Mouse (Mus musculus): Measurements from ENCODE around the gene Wfikkn2. TPM values are rescaled to one million over a fixed set of nuclear protein-coding genes. Genes with fewer than 3 reads are reported as not detected.

Wfikkn2 gene
- total RNA-seq, 1 experiment = 0.31 TPM

DNA sequence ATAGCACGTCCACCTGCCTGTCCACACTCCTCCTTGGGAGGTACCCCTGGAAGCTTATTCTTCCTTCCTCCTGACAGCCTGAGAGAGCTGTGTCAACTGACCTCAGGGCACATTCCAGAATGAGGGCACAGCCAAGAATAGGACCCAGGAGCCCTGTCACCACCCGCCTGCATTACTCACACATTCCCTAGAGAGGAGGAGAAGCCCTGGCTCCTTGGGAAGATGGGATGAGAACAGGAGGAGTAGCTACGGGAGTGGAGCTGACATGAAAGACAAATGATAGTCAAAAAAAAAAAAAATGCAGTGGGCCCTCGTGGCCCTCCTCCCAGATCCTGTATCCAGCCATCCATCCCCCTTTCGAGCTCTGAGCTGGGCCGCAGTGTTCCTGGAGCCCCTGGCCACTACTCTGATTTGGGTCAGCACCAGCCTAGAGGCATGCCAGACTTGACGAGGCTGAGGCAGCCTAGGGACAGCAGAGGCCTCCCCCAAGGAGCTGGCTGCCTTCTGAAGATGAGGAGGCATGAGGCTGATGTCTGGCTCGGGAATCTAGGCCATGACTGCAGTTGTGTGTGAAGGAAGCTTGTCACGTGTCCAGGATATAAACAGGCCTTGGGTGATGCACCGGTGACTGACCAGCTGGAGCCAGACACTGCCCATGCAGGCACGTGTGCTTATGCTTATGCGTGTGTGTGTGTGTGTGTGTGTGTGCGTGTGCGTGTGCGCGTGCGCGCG is 13.8 kb downstream of the Wfikkn2 start:
- H3K4me3 ChIP-seq (ENCODE audit: insufficient read depth in 1 of 2, low read depth in 1 of 2, low read length in 2 of 2, poor library complexity in 1 of 2, severe bottlenecking in 1 of 2) = no peak overlapping the region
- TF ChIP-seq MAFK (IDR thresholded peaks at IDR 0.05; ENCODE audit: insufficient read depth, low read depth, low read length) (no peak), ZC3H11A (IDR thresholded peaks at IDR 0.05; ENCODE audit: borderline replicate concordance, low read depth, low read length) (no peak)
- H3K4me1 ChIP-seq (ENCODE audit: control insufficient read depth in 2 of 2, insufficient read depth in 2 of 2, low read length in 2 of 2, poor library complexity in 1 of 2) = no peaks in the 10 kb centered on the region
- no peaks in the 10 kb centered on the region for H3K9me3 ChIP-seq (ENCODE audit: control insufficient read depth, insufficient read depth, low read depth, low read length)
- H3K36me3 ChIP-seq (ENCODE audit: control insufficient read depth, insufficient read depth, low read length, poor library complexity, severe bottlenecking) = no peaks in the 10 kb centered on the region
- no peak overlapping the region for H3K27ac ChIP-seq (ENCODE audit: insufficient read depth, low read depth, low read length, poor library complexity, severe bottlenecking)
- no peak for DNase-seq (ENCODE audit: low read depth, low spot score)
- in situ Hi-C loops (cut with MboI; ENCODE audit: low sequenced_read_pairs in 2 of 2, unreplicated experiment in 2 of 2) = no loop called here
- no peak overlapping the region for H3K9ac ChIP-seq (ENCODE audit: insufficient read depth, low read depth, low read length, poor library complexity, severe bottlenecking)

DNA sequence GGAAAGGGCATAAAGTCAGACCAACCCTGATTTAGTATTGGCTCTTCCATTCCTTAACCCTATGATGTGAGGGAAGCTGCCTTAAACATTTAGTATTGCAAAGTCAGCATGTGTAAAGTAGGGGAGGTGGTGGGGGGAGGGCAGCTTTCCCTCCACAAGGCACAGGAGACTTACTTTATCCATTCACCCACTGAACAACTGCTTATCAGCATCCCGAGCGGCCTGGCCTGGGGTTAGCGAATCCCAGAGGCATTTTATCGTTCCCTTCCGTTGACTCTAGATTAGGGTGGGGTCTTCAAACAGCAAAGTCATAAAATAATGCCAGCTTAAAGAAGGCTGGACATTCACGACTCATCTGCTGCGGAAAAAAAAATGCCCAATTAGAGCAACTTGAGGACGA is 15.6 kb downstream of the Wfikkn2 start:
- TF ChIP-seq MAFK (IDR thresholded peaks at IDR 0.05; ENCODE audit: insufficient read depth, low read depth, low read length) (no peak), ZNF384 (IDR thresholded peaks at IDR 0.05; ENCODE audit: low read depth, low read length) (no peak), CHD2 (IDR thresholded peaks at IDR 0.05; ENCODE audit: low read depth, low read length) (no peak), ZC3H11A (IDR thresholded peaks at IDR 0.05; ENCODE audit: borderline replicate concordance, low read depth, low read length) (no peak), HCFC1 (IDR thresholded peaks at IDR 0.05; ENCODE audit: borderline replicate concordance, insufficient read depth, low read length) (no peak)
- in situ Hi-C loops (cut with MboI; ENCODE audit: low sequenced_read_pairs in 2 of 2, unreplicated experiment in 2 of 2) = no loop called here
- H3K27ac ChIP-seq (ENCODE audit: insufficient read depth, low read depth, low read length, poor library complexity, severe bottlenecking) = no peak overlapping the region
- H3K9me3 ChIP-seq (ENCODE audit: control insufficient read depth, insufficient read depth, low read depth, low read length) = no peaks in the 10 kb centered on the region
- no peak overlapping the region for H3K4me3 ChIP-seq (ENCODE audit: insufficient read depth in 1 of 2, low read depth in 1 of 2, low read length in 2 of 2, poor library complexity in 1 of 2, severe bottlenecking in 1 of 2)
- H3K36me3 ChIP-seq (ENCODE audit: control insufficient read depth, insufficient read depth, low read length, poor library complexity, severe bottlenecking) = no peaks in the 10 kb centered on the region
- no peak for DNase-seq (ENCODE audit: low read depth, low spot score)
- H3K4me1 ChIP-seq (ENCODE audit: control insufficient read depth in 2 of 2, insufficient read depth in 2 of 2, low read length in 2 of 2, poor library complexity in 1 of 2) = no peaks in the 10 kb centered on the region
- no peak overlapping the region for H3K9ac ChIP-seq (ENCODE audit: insufficient read depth, low read depth, low read length, poor library complexity, severe bottlenecking)

DNA sequence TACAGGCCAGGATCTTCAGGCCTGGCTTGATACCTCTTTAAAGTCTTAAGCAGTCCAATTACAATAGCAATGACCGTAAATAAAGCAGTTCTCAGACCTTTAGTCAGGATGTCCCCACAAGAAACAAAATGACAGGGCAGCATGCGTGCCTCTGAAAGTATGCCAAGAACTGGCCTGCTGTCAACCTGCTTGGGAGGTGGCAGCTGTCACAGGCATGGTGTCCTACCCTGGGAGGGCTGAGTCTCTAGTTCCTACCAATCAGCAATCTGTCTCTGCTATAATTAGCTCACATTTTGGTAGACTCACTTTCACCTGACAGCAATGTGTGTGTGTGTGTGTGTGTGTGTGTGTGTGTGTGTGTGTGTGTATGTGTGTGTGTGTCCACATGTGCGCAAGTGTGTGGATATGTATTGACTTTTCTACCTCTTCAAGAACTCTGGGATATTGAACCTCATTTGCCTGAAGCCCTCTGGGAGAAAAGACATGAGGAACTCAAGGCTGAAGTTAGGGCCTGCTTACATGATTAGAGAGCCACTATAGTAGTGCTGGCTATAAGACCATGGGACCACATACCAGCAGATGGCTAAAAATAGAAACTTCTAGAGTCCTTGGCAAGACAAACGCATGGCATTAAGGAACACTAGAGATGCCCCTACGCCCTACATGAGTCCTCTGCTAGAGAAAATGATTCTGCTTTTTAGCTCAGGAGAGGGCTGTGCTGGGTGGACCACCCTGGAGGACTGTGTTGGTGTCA is 16.4 kb downstream of the Wfikkn2 start:
- no peaks in the 10 kb centered on the region for H3K36me3 ChIP-seq (ENCODE audit: control insufficient read depth, insufficient read depth, low read length, poor library complexity, severe bottlenecking)
- H3K4me1 ChIP-seq (ENCODE audit: control insufficient read depth in 2 of 2, insufficient read depth in 2 of 2, low read length in 2 of 2, poor library complexity in 1 of 2) = no peaks in the 10 kb centered on the region
- H3K4me3 ChIP-seq (ENCODE audit: insufficient read depth in 1 of 2, low read depth in 1 of 2, low read length in 2 of 2, poor library complexity in 1 of 2, severe bottlenecking in 1 of 2) = no peak overlapping the region
- H3K9me3 ChIP-seq (ENCODE audit: control insufficient read depth, insufficient read depth, low read depth, low read length) = no peaks in the 10 kb centered on the region
- no peak for DNase-seq (ENCODE audit: low read depth, low spot score)
- no peak for TF ChIP-seq MAFK (IDR thresholded peaks at IDR 0.05; ENCODE audit: insufficient read depth, low read depth, low read length)
- no peak overlapping the region for H3K27ac ChIP-seq (ENCODE audit: insufficient read depth, low read depth, low read length, poor library complexity, severe bottlenecking)
- H3K9ac ChIP-seq (ENCODE audit: insufficient read depth, low read depth, low read length, poor library complexity, severe bottlenecking) = no peak overlapping the region
- in situ Hi-C loops (cut with MboI; ENCODE audit: low sequenced_read_pairs in 2 of 2, unreplicated experiment in 2 of 2) = loop anchor here in 1 of 2 experiments (10.0 kb wide), 1 partner anchor 95 kb away; no protein-coding TSS in a partner anchor

DNA sequence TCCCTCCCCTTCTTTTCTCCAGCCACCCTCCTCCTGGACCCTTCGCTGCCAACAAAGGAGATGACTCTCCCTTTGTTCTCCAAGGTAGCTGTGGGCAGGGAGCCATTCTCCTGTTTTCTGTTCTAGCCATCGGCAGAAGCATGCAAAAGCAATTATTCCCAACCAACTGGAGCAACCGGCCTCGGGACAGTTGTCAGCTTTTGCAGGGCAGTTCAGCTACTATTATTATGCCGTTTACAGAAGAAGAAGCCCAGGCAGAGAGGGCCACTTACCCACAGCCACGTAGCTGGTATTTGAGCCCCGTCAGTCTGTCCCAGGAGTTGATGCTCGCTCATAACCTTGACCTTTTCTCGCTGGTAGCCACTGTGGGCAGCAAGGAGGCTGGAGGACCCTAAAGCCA is 17.4 kb downstream of the Wfikkn2 start:
- Histone ChIP-seq H3K4me1 (ENCODE audit: control insufficient read depth in 2 of 2, insufficient read depth in 2 of 2, low read length in 2 of 2, poor library complexity in 1 of 2) (no peaks in the 10 kb centered on the region), H3K9ac (ENCODE audit: insufficient read depth, low read depth, low read length, poor library complexity, severe bottlenecking) (no peak overlapping the region), H3K9me3 (ENCODE audit: control insufficient read depth, insufficient read depth, low read depth, low read length) (no peaks in the 10 kb centered on the region), H3K36me3 (ENCODE audit: control insufficient read depth, insufficient read depth, low read length, poor library complexity, severe bottlenecking) (no peaks in the 10 kb centered on the region), H3K27ac (ENCODE audit: insufficient read depth, low read depth, low read length, poor library complexity, severe bottlenecking) (no peak overlapping the region), H3K4me3 (ENCODE audit: insufficient read depth in 1 of 2, low read depth in 1 of 2, low read length in 2 of 2, poor library complexity in 1 of 2, severe bottlenecking in 1 of 2) (no peak overlapping the region)
- in situ Hi-C loops (cut with MboI; ENCODE audit: low sequenced_read_pairs in 2 of 2, unreplicated experiment in 2 of 2) = loop anchor here in 1 of 2 experiments (10.0 kb wide), 1 partner anchor 94 kb away; no protein-coding TSS in a partner anchor
- TF ChIP-seq ZC3H11A (IDR thresholded peaks at IDR 0.05; ENCODE audit: borderline replicate concordance, low read depth, low read length) (no peak), HCFC1 (IDR thresholded peaks at IDR 0.05; ENCODE audit: borderline replicate concordance, insufficient read depth, low read length) (no peak), CHD2 (IDR thresholded peaks at IDR 0.05; ENCODE audit: low read depth, low read length) (no peak), MAFK (IDR thresholded peaks at IDR 0.05; ENCODE audit: insufficient read depth, low read depth, low read length) (no peak), ZNF384 (IDR thresholded peaks at IDR 0.05; ENCODE audit: low read depth, low read length) (no peak)
- DNase-seq (ENCODE audit: low read depth, low spot score) = no peak
